Mouse (Mus musculus) naive thymus-derived CD4-positive, alpha-beta T cell, adult 2 months (primary cell): ENCODE data around the gene Lurap1.
A peak's percentile ranks its signal among the peaks of the same experiment; 100 is the strongest.

Experiments
- DNase-seq: peaks from one replicate; pipeline ENCODE4 v3.0.0-alpha.2; 2011; ENCODE audit warnings: low read depth

Lurap1 gene

DNA sequence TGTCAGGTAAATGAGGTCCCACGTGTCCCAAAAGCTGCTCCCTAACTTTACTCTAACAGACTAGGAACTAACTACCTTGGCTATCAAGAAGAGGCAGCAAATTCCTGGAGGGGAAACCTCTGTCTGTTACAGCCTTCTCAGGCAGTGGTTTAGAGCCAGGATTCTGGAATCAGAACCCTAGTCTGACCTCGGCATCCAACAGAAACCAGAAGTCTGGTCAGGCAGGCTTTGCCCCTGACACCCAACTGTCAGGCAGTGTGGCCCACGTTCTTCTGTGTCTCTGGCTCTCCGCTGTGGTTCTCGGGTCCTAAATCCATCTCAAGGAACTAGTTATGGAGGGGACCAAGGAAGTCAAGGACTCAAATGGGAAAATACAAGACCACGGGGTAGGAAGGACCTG is at the start of gene Lurap1:
Lurap1 (minus strand) TSS at position 101 of the 400 bp plus-strand sequence.
- DNase-seq: no peak

DNA sequence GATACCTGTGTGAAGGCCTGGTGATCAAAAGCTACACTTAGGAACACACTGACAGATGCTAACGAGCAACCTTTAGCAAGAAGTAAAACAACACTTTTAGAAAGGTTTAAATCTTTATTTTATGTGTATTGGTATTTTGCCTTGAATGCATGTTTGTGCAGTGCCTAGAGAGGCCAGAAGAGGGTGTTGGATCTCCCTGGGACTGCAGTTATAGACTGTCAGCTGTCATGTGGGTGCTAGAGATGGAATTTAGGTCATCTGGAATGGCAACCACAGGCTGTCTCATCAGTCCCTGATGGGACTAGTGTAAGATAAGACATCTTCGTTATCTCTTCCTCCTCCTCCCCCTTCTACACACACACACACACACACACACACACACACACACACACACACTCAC is 47.3 kb upstream of the Lurap1 start:
- no peak for DNase-seq

GRCm38 (mm10) chr4:116193583-116194383 is 42.6 kb upstream of the Lurap1 start:
- no peak for DNase-seq

DNA sequence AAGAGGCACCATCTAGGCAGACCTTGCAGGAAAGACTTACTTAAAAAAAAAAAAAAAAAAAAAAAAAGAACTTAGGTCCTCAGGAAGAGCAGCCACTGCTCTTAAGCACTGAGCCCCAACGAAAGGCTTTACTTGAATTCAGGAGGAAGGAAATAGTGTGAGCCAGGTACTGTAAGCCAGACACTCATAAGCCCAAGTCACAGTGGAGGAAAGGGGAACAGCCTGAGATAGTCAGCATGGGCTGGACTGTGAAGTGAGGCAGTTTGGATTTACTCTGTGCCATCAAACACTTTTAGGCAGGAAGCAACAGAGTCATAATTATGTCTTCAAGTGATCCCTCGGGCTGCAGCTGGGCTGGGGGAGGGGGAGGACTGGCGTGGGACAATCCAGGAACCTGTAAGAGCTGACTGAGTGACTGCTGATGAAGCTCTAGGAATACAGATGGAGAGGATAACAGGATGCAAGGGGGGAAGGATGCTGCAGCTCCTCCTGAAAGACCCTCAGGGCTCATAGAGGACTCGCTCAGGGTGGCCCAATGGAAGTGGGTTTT is 41.2 kb upstream of the Lurap1 start:
- no peak for DNase-seq

- DNase-seq: no peak
These were observed 33.9 kb upstream of the Lurap1 start for GRCm38 (mm10) chr4:116185083-116185482.

DNA sequence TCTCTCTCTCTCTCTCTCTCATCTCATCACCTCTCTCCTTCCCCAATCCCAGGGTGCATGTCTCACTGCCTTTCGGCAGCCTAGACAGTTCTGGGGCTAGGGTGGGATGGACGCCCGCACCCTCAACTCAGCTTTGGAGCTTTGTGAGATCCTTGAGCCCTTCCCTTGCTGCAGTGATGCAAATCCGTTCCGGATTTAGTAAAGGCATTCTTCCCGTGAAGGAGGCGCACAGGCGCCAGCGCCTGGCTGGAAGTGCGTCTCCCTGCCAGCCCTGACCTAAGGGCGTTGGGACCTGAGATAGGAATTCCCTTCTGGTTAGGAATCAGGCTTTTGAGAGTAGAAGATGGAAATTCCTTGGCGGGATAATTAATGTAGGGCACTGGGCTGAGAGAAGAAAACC is 31.6 kb upstream of the Lurap1 start:
- DNase-seq: no peak

GRCm38 (mm10) chr4:116182079-116182478 is 30.9 kb upstream of the Lurap1 start:
- DNase-seq: no peak

GRCm38 (mm10) chr4:116177140-116177539 is 26.0 kb upstream of the Lurap1 start:
- DNase-seq: no peak

DNA sequence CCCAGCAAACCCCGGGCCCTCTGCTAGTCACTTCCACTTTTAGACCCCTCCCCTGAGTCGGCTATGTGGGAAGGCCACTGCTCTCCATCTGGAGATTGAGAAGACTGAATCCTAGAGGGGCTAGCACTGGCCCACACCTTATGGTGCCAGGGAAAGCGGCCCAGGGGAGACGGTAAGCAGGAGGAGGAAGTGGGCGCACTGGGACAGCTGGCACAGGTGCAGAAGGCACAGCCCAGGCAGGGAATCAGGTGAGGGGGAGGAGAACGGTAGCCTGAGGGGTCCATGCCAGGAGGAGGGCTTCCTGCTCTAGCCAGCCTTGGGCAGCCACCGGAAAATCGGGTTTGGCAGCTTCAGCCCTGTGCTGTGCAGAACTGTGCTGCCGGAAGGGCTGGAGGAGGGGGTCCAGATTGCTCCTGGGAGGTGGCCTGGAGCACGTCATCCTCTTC is 25.4 kb upstream of the Lurap1 start:
- no peak for DNase-seq

DNA sequence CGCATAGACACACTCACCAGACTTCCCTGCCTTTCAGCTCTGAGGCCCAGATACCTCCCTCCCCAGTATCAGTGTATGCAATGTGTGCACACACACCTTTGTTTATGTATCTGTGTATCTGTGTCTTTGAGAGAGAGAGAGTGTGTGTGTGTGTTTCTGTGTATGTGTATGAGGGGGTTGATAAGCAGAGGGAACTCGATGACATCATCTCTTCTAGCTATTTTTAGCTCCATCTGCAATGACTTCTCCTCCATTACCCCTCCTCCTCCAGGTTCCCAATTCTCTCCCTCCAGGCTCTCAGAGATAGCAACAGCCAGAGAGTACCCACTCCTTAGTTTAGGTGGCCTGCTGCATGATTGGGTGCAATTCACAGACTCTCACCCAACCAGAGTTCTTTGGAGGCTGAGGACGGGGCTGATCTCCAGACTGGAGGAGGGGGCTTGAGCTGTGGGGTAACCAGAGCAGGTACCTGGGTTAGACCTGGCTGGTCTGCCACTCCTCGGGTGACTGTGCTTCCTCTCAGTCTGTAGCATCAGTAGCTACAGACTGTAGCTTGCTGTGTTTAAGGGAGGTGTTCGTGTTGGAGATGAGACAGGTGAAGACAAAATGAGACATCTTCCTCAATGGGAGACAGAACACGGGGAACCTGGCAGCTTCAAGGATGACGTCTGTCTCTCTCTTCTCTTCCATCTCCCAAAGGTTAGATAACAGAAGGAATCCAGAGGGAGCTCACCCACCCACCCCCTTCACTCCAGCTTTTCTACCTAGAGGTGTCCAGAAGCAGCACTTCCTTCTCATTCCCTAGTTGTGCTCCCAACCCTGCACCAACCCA is 24.8 kb upstream of the Lurap1 start:
- DNase-seq: no peak

- DNase-seq: no peak
These were observed 24.0 kb upstream of the Lurap1 start for GRCm38 (mm10) chr4:116175136-116175535.

GRCm38 (mm10) chr4:116174466-116175116 is 23.5 kb upstream of the Lurap1 start:
- DNase-seq: no peak

DNA sequence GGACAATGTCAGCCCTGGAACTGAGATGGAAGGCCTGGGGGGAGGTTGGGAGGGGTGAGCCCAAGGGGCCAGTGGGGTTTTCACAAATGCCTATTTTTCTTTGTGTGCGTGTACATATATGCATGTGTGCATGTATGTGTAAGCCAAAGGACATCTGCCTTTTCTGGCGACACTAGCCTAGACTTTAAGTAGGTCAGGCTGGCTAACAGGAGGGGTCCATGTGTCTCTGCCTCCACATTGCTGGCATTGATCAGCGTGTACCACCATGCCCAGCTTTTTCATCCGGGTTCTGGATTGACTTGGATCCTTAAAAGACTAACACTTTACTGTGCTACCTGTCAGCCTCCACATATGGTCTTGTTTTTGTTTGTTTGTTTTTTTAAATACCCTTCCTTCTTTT is 22.6 kb upstream of the Lurap1 start:
- no peak for DNase-seq

GRCm38 (mm10) chr4:116173072-116173471 is 21.9 kb upstream of the Lurap1 start, which contains the start of the genes 1700042G07Rik and Gm49337:
Gene 1700042G07Rik, plus strand, starts transcription at chr4:116173372.
Gene Gm49337, plus strand, starts transcription at chr4:116173384.
- DNase-seq: no peak

- DNase-seq: no peak
These were observed 18.2 kb upstream of the Lurap1 start for GRCm38 (mm10) chr4:116169353-116169672.

- DNase-seq: peak; percentile 65
These were observed 17.6 kb upstream of the Lurap1 start for GRCm38 (mm10) chr4:116168617-116169352.

DNA sequence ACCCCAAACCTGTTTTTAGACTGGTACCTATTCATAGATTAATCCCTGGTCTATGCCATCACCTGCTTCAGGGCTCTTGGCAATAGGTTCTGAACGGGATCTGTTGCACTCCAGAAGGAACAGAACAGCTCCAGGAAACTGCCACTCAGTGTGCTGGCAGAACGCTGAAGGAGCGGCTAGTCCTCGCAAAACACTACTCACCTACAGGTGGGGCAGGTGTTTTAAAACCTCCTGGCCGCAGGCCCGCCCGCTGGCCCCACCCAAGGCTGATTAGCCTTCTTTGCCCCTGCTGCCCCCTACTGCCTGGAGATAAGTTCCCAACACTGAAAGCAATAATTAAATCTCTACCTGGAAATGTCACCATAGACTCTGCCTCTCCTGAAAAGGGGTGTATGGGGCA is 16.3 kb upstream of the Lurap1 start, which contains the start of gene Tspan1:
Tspan1 (minus strand) TSS at position 198 of the 400 bp plus-strand sequence.
- DNase-seq: no peak

DNA sequence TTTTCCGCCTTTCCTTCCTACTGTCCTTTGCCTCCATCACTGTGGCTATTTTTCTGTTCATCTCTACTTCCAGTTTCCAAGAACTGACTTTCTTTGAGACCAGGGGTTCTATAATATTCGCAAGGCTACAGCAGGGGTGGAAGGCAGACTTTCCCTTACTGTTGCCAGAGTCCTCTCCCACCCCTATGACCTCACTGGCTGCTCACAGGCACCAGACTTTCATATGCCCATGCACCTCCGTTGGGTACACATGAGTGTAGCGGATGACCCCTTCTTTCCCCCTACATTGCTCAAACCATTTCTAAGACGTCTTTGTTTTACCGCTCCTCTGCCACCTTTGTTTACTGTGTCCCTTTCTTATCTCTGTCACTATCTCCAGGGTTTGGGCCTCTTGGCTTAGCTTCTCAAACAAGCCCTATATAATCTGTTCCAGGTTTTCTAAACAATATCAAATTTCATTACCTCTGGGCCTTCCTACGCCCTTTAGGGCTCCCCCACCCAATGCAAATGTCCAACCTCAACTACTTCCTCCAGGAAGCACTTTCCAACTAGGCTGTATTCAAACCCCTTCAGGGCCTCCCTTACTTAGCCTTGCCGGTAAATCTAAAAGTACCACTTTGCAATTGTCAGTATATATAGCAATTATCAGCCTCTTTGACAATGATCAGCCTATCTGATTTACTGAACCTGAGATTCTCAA is 14.7 kb upstream of the Lurap1 start:
- DNase-seq: no peak

GRCm38 (mm10) chr4:116164759-116165554 is 13.8 kb upstream of the Lurap1 start:
- no peak for DNase-seq

DNA sequence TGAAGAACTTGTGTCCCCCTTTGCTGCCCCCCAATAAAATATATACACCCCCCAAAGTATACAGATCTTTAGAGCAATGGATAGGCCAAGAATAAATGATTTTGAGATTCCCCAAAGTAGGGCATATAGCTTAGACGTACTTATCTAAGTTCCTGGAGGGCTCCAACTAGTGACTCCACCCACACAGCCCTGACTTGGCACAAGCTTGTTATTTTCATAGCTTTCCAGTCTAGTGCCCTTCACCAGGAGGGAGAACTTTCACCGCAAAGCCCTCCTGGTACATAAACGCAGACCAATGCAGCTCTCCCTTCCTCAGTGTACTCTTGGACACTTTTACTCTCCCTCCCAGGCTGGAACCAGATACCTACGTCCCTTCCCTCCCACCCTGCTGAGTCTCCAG is 11.0 kb upstream of the Lurap1 start:
- no peak for DNase-seq
